Mouse (Mus musculus) liver, adult 2 months (tissue): ENCODE measurements around the gene Slc25a13.

Source experiments
- CTCF ChIP-seq: fragments of 200-500 bp; IDR thresholded peaks from 2 replicates; pipeline ENCODE4 v1.5.1; 2011; ENCODE audit warnings: low read depth, low read length, control low read depth
- POLR2A ChIP-seq: fragments of 200-500 bp; IDR thresholded peaks from 2 replicates; pipeline ENCODE4 v1.6.1; 2011; ENCODE audit warnings: low read length, control low read depth; ENCODE audit not compliant: insufficient read depth; ENCODE audit errors: extremely low read depth

GRCm38 (mm10) chr6:6242114-6242513 is 25.1 kb upstream of the Slc25a13 start:
- TF ChIP-seq CTCF (no peak), POLR2A (no peak)
